10 mouse cellular contexts compared by ENCODE assay signal in the genomic region with DNA sequence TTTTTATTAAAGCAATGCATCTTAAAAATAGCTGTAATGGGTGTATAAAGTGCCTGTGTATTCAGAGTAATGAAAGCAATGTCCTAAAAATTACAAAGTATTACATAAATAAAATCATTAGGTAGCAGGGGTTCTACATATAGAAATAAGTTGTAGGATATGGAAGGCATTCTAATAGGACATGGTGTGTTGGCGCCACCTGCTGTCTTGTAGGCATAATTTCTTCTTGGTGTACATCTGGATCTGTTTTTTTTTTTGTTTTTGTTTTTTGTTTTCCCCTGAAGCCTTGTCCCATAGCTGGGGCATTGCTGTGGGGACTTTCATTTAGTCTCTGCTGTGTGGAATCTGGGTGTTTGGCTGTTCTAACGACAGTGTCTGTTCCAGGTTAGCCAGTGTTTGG. TPM values are rescaled to one million over a fixed set of nuclear protein-coding genes. Genes with fewer than 3 reads are reported as not detected.
DNase-seq lines count a peak whose midpoint lies in the region; ATAC-seq lines count a peak whose summit lies in the region.
"Had no signal": no experiment of that assay in that cellular context is flagged by ENCODE, and none has a peak within 500 bp of the region (broad histone marks: within the 10 kb centered on the region; RNA-seq: fewer than 3 reads in every experiment).

No protein-coding gene starts in this region.

- H3K4me2 ChIP-seq in hindbrain, embryonic 13.5 days = no peak overlapping the region
- H3K4me2 ChIP-seq: lung, embryonic 15.5 days had no signal

- peak; percentile 60 for DNase-seq in hindbrain, embryonic 10.5 days (ENCODE audit: low spot score)
- DNase-seq in urinary bladder, postnatal 25 days (ENCODE audit: low spot score) = peak; percentile 42
- DNase-seq in urinary bladder, adult 2 months (ENCODE audit: low spot score) = no peak
- DNase-seq in brain, embryonic 18.5 days (ENCODE audit: low read depth, low spot score) = peak; percentile 39
- peak; percentile 69 for DNase-seq in lung, postnatal 14 days
- DNase-seq in thymus, postnatal 25 days = peak; percentile 62

- 12% methylated on average over 2 of the region's 2 CpGs for WGBS in hindbrain, embryonic 10.5 days
- WGBS in hindbrain, embryonic 13.5 days = 14% methylated on average over 2 of the region's 2 CpGs

- H3K9me3 ChIP-seq in hindbrain, embryonic 10.5 days = no peaks in the 10 kb centered on the region
- H3K9me3 ChIP-seq in hindbrain, embryonic 13.5 days = no peaks in the 10 kb centered on the region
- H3K9me3 ChIP-seq: lung, embryonic 15.5 days had no signal

- H3K36me3 ChIP-seq in hindbrain, embryonic 10.5 days = peaks cover 9% of the 10 kb centered on the region
- H3K36me3 ChIP-seq in hindbrain, embryonic 13.5 days = peaks cover 3% of the 10 kb centered on the region; the same call in 1 of the 2 replicates
- H3K36me3 ChIP-seq: lung, embryonic 15.5 days had no signal

- H3K9ac ChIP-seq in hindbrain, embryonic 13.5 days = no peak overlapping the region
- H3K9ac ChIP-seq: lung, embryonic 15.5 days had no signal

- no peak overlapping the region for H3K4me3 ChIP-seq in hindbrain, embryonic 10.5 days
- H3K4me3 ChIP-seq in hindbrain, embryonic 13.5 days = no peak overlapping the region
- H3K4me3 ChIP-seq: erythroblast, embryonic 14.5 days; lung, embryonic 15.5 days had no signal

- H3K4me1 ChIP-seq in hindbrain, embryonic 10.5 days (replicated peaks) = peaks cover 8% of the 10 kb centered on the region
- H3K4me1 ChIP-seq in hindbrain, embryonic 13.5 days (replicated peaks) = peaks cover 12% of the 10 kb centered on the region

- H3K27ac ChIP-seq in hindbrain, embryonic 10.5 days = no peak overlapping the region
- no peak overlapping the region for H3K27ac ChIP-seq in hindbrain, embryonic 13.5 days
- H3K27ac ChIP-seq: lung, embryonic 15.5 days had no signal

- no peaks in the 10 kb centered on the region for H3K27me3 ChIP-seq in hindbrain, embryonic 10.5 days (ENCODE audit: insufficient read depth, poor library complexity, severe bottlenecking)
- H3K27me3 ChIP-seq in hindbrain, embryonic 13.5 days = no peaks in the 10 kb centered on the region
- H3K27me3 ChIP-seq: lung, embryonic 15.5 days had no signal

- ATAC-seq in hindbrain, embryonic 13.5 days (ENCODE audit: low FRiP score) = no peak
- ATAC-seq in granulocyte monocyte progenitor cell, adult 5-6 weeks (replicated peaks; ENCODE audit: poor library complexity, severe bottlenecking) = peak; percentile 76

RNA-seq across cellular contexts. Expression of gene Tsc22d1, which starts 58.6 kb away (rescaled TPM):
- 328 and 552 TPM in 2 replicates for polyA plus RNA-seq in hindbrain, embryonic 10.5 days (2016; fragmentation: Nextera tagmentation; extraction: Ambion mirVana)
- polyA plus RNA-seq in hindbrain, embryonic 13.5 days (2015; fragmentation: Nextera tagmentation; extraction: Ambion mirVana) = 674 and 689 TPM in 2 replicates
- 266 and 302 TPM in 2 replicates for polyA plus RNA-seq in urinary bladder, adult 2 months (2012; rRNA removed)
- total RNA-seq in granulocyte monocyte progenitor cell, adult 5-6 weeks (2014; fragmentation: Nextera tagmentation) = 53.3 and 59.4 TPM in 2 replicates
- 30.6 and 41.9 TPM in 2 replicates for total RNA-seq in granulocyte monocyte progenitor cell, adult 5-6 weeks (2017)
